18 mouse cellular contexts compared by ENCODE assay signal in the genomic region with DNA sequence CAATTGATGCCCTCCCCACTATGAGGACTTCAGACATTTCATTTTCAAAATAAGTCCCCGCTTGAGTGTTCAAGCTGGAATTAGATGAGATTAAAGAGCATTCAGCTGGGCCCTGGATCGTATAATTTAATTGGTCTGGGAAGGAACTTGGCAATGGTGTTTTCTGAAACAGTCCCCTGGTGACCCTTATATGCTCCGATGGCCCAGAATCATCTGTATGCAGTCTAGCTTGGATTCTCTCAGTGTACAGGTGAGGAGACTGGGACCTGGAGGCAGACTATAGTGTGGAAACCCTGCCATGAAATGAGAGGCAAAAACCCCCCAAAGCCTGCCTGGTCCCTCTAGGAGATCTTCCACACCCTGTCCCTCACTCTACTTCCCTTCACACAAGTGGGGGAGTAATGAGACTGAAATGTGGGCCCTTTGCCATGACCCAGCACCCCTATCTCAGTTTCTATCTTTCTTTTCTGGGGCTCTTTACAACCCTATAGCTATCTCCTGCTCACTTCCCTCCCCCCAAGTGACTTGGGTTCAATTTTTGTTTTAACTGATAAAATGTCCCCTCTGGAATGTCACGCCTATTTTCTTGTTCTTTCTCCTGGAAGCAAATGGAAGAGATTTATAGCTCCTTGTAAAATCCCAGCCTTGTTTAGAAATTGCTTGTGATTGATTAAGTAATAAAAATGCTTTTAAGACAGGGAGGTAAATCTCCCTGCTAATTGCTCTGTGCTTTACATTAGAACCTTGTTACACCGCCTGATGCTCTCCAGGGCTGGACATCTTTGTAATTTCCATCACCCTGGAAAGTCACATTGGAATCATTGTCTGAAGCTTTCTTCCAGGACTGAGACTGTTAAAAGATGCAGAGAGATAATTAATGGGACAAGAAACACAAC.
"Had no signal": no experiment of that assay in that cellular context is flagged by ENCODE, and none has a peak within 500 bp of the region (broad histone marks: within the 10 kb centered on the region; RNA-seq: fewer than 3 reads in every experiment).

No protein-coding gene starts in this region.

- H3K9ac ChIP-seq: limb, embryonic 15.5 days; liver, embryonic 13.5 days; liver, postnatal 0 days; stomach, embryonic 15.5 days had no signal

- H3K9me3 ChIP-seq: limb, embryonic 15.5 days; liver, embryonic 13.5 days; midbrain, embryonic 10.5 days; stomach, embryonic 15.5 days had no signal

- H3K4me1 ChIP-seq: limb, embryonic 15.5 days; liver, embryonic 13.5 days; midbrain, embryonic 10.5 days; stomach, embryonic 15.5 days had no signal

- H3K27me3 ChIP-seq: limb, embryonic 15.5 days; liver, embryonic 13.5 days; stomach, embryonic 15.5 days had no signal

- H3K36me3 ChIP-seq: limb, embryonic 15.5 days; liver, embryonic 13.5 days; midbrain, embryonic 10.5 days; stomach, embryonic 15.5 days had no signal

- ATAC-seq: liver, postnatal 0 days; lung, postnatal 0 days had no signal

- DNase-seq: kidney, adult 8-10 months; kidney, postnatal 25 days; layer of hippocampus, adult 9-11 months; layer of hippocampus, postnatal 36 days; liver, embryonic 13.5 days; liver, postnatal 0 days; lung, postnatal 36 days; midbrain, embryonic 14.5 days; retina, postnatal 1 day; right cerebral cortex, postnatal 4 days; spleen, adult 18-20 months; thymus, adult 2 months; thymus, postnatal 36 days had no signal

- H3K4me3 ChIP-seq: limb, embryonic 15.5 days; liver, embryonic 13.5 days; midbrain, embryonic 10.5 days; myocyte; stomach, embryonic 15.5 days had no signal

- H3K27ac ChIP-seq: limb, embryonic 15.5 days; liver, embryonic 13.5 days; midbrain, embryonic 10.5 days; stomach, embryonic 15.5 days had no signal

- H3K4me2 ChIP-seq: limb, embryonic 15.5 days; liver, embryonic 13.5 days; stomach, embryonic 15.5 days had no signal
